Mouse (Mus musculus) cerebellum, adult 9-10 months (tissue): Measurements from ENCODE around the gene Kcnk10.
A peak's percentile ranks its signal among the peaks of the same experiment; 100 is the strongest.
"Not testable (repeated sequence)": the region's sequence is repeated elsewhere in the genome, so short reads cannot be mapped to it uniquely, and the experiment has no call there.

ENCODE experiments used
- DNase-seq: peaks from one replicate; pipeline ENCODE4 v3.0.0; 2022

Gene Kcnk10

GRCm38 (mm10) chr12:98577861-98578360 lies at the start of gene Kcnk10:
TSS of gene Kcnk10 (minus strand) at chr12:98578310.
- peak; percentile 78 for DNase-seq

- DNase-seq = peak; percentile 88
Observed at GRCm38 (mm10) chr12:98627392-98628259, 49.5 kb upstream of the Kcnk10 start, which contains the start of gene Spata7. TSS of gene Spata7 (plus strand) at chr12:98628157.

- DNase-seq = not testable (repeated sequence)
Observed at GRCm38 (mm10) chr12:98623266-98623665, 45.2 kb upstream of the Kcnk10 start.

GRCm38 (mm10) chr12:98620922-98621321 lies 42.8 kb upstream of the Kcnk10 start:
- DNase-seq = peak; percentile 46

GRCm38 (mm10) chr12:98619496-98619895 lies 41.4 kb upstream of the Kcnk10 start:
- no peak for DNase-seq

GRCm38 (mm10) chr12:98615746-98616145 lies 37.6 kb upstream of the Kcnk10 start:
- no peak for DNase-seq

- no peak for DNase-seq
Observed at GRCm38 (mm10) chr12:98614910-98615508, 36.9 kb upstream of the Kcnk10 start.

- no peak for DNase-seq
Observed at GRCm38 (mm10) chr12:98610341-98610740, 32.2 kb upstream of the Kcnk10 start.

- peak; percentile 48 for DNase-seq
Observed at GRCm38 (mm10) chr12:98606595-98607290, 28.6 kb upstream of the Kcnk10 start.

GRCm38 (mm10) chr12:98605264-98605663 lies 27.2 kb upstream of the Kcnk10 start:
- DNase-seq = no peak

- DNase-seq = peak; percentile 34
Observed at GRCm38 (mm10) chr12:98602114-98602513, 24.0 kb upstream of the Kcnk10 start.

- DNase-seq = no peak
Observed at GRCm38 (mm10) chr12:98600861-98601260, 22.8 kb upstream of the Kcnk10 start.

- DNase-seq = no peak
Observed at GRCm38 (mm10) chr12:98591016-98591415, 12.9 kb upstream of the Kcnk10 start.

GRCm38 (mm10) chr12:98588573-98588972 lies 10.5 kb upstream of the Kcnk10 start:
- no peak for DNase-seq

GRCm38 (mm10) chr12:98585302-98585701 lies 7.2 kb upstream of the Kcnk10 start:
- peak; percentile 66 for DNase-seq

- DNase-seq = peak; percentile 68
Observed at GRCm38 (mm10) chr12:98575942-98576550, 2.1 kb downstream of the Kcnk10 start.

- DNase-seq = peak; percentile 71
Observed at GRCm38 (mm10) chr12:98575195-98575887, 2.8 kb downstream of the Kcnk10 start.

- peak; percentile 73 for DNase-seq
Observed at GRCm38 (mm10) chr12:98574353-98575194, 3.5 kb downstream of the Kcnk10 start.

GRCm38 (mm10) chr12:98573317-98574270 lies 4.5 kb downstream of the Kcnk10 start:
- DNase-seq = peak; percentile 91
